Mouse (Mus musculus): ENCODE results near the gene St7l. TPM values are rescaled to one million over a fixed set of nuclear protein-coding genes. Genes with fewer than 3 reads are reported as not detected.

St7l gene
- polyA plus RNA-seq, 1 experiment from 2014 or later, result 32.6 TPM

- peaks cover 37% of the 10 kb centered on the region for H3K27me3 ChIP-seq
- H3K4me1 ChIP-seq, result peaks cover 14% of the 10 kb centered on the region
- H3K9me3 ChIP-seq (replicated peaks), result no peaks in the 10 kb centered on the region
- under 1% methylated on average over 49 of the region's 49 CpGs for WGBS
- H3K4me2 ChIP-seq, result peak overlapping the region; percentile 68
- H3K27ac ChIP-seq, result no peak overlapping the region
- peak overlapping the region; percentile 62 for H3K9ac ChIP-seq
- H3K4me3 ChIP-seq, result peak overlapping the region; percentile 43
- ATAC-seq, result peak; percentile 86
- H3K36me3 ChIP-seq (ENCODE audit: poor library complexity, severe bottlenecking), result no peaks in the 10 kb centered on the region
Observed at GRCm38 (mm10) chr3:104967548-104968300, 103.9 kb downstream of the St7l start.

Other genes starting within 250 kb of the St7l start
- gene Slc16a1, start 225.3 kb upstream of the St7l start, polyA plus RNA-seq (2015; fragmentation: Nextera tagmentation; extraction: Ambion mirVana), result 18.4 and 19.7 TPM in 2 replicates
- gene Ppm1j, start 82.9 kb upstream of the St7l start, polyA plus RNA-seq (2015; fragmentation: Nextera tagmentation; extraction: Ambion mirVana), result 0.68 and 1.7 TPM in 2 replicates
- gene Fam19a3, start 82.2 kb upstream of the St7l start, polyA plus RNA-seq (2015; fragmentation: Nextera tagmentation; extraction: Ambion mirVana), result 0.04 TPM in 1 of 2 replicates, not detected in the other
- 51.2 and 55.4 TPM in 2 replicates for gene Rhoc, start 75.6 kb upstream of the St7l start, polyA plus RNA-seq (2015; fragmentation: Nextera tagmentation; extraction: Ambion mirVana)
- gene Mov10, start 45.4 kb upstream of the St7l start, polyA plus RNA-seq (2015; fragmentation: Nextera tagmentation; extraction: Ambion mirVana), result 7.2 and 10.5 TPM in 2 replicates
- gene Capza1, start 500 bp downstream of the St7l start, polyA plus RNA-seq (2015; fragmentation: Nextera tagmentation; extraction: Ambion mirVana), result 180 and 196 TPM in 2 replicates
- 0.66 and 0.98 TPM in 2 replicates for gene Wnt2b, start 97.9 kb downstream of the St7l start, polyA plus RNA-seq (2015; fragmentation: Nextera tagmentation; extraction: Ambion mirVana)
- gene Cttnbp2nl, start 189.1 kb downstream of the St7l start, polyA plus RNA-seq (2015; fragmentation: Nextera tagmentation; extraction: Ambion mirVana), result 53.2 and 54.9 TPM in 2 replicates
- not detected in 2 replicates for gene 4930564D02Rik, start 202.8 kb downstream of the St7l start, polyA plus RNA-seq (2015; fragmentation: Nextera tagmentation; extraction: Ambion mirVana)